Mouse (Mus musculus): ENCODE data around the gene Klk1b3.

DNA sequence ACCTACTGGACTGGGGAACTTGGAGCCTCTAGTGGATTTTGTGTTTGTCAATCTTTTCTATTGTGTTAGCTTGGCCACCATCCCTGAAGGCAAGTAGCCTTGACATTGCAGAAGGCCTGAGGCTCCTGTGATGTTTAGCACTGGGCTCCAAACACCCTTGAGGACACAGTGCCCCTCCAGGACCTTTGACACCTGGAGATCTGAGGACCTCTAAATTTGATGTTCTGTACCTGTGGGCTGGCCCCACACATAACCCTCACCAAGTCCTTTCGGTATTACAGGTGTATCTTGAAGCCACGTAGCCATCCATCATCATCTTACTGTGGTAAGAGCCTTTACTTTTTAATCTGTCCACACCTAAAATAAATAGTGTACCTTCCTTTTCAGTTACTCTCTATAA, 50.0 kb downstream of the Klk1b3 start:
- no peak for TF ChIP-seq POLR2A (IDR thresholded peaks at IDR 0.05; ENCODE audit: borderline replicate concordance, control insufficient read depth, low read depth, low read length)
- TF ChIP-seq CTCF (IDR thresholded peaks at IDR 0.05; ENCODE audit: control insufficient read depth, insufficient read depth, low read length): no peak

All from bone marrow, adult 2 months (tissue).